In the genomic region with DNA sequence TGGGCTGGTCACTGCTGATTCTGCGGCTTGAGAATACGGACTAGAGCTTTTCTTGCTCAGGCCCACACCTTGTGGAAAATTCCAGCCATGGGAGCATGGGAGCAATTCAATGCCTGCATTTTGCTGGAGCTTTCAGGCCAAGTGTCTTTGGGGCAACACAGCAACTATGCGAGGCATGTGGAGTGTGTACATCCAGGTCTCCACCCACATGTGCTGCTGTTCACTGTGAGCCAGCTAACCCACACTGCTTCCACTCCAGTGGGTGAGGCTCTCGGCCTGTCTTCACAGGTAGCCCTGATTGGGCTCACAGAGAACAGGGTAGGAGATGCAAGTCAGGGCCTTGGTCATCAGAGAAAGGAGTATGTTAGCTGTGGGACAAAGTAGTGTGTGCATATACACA, we compare ENCODE assay signal across 23 mouse cellular contexts. TPM values are rescaled to one million over a fixed set of nuclear protein-coding genes. Genes with fewer than 3 reads are reported as not detected.
"Had no signal": no experiment of that assay in that cellular context is flagged by ENCODE, and none has a peak within 500 bp of the region (broad histone marks: within the 10 kb centered on the region; RNA-seq: fewer than 3 reads in every experiment).

No protein-coding gene starts in this region.

- H3K27me3 ChIP-seq: midbrain, embryonic 15.5 days; neural tube, embryonic 12.5 days; neural tube, embryonic 15.5 days had no signal

- DNase-seq: kidney, adult 11 months; kidney, adult 8-10 months; kidney, postnatal 10 days; kidney, postnatal 36 days; left cerebral cortex, postnatal 4 days; liver, postnatal 0 days; retina, postnatal 1 day; right cerebral cortex, postnatal 25 days; spleen, adult 18-20 months; thymus, adult 18-20 months; thymus, postnatal 36 days had no signal

- H3K4me3 ChIP-seq: intestine, embryonic 15.5 days; kidney, embryonic 15.5 days; limb, embryonic 12.5 days; limb, embryonic 15.5 days; megakaryocyte, embryonic 14.5 days; midbrain, embryonic 15.5 days; neural tube, embryonic 12.5 days; neural tube, embryonic 15.5 days had no signal

- ATAC-seq: intestine, embryonic 15.5 days; liver, postnatal 0 days; midbrain, embryonic 15.5 days had no signal

- H3K36me3 ChIP-seq: intestine, embryonic 15.5 days; kidney, embryonic 15.5 days; limb, embryonic 12.5 days; limb, embryonic 15.5 days; midbrain, embryonic 15.5 days; neural tube, embryonic 12.5 days; neural tube, embryonic 15.5 days had no signal

- H3K9ac ChIP-seq: intestine, embryonic 15.5 days; kidney, embryonic 15.5 days; limb, embryonic 12.5 days; limb, embryonic 15.5 days; liver, embryonic 14.5 days; liver, postnatal 0 days; midbrain, embryonic 15.5 days; neural tube, embryonic 12.5 days; neural tube, embryonic 15.5 days had no signal

- H3K4me1 ChIP-seq: intestine, embryonic 15.5 days; limb, embryonic 12.5 days; limb, embryonic 15.5 days; neural tube, embryonic 12.5 days had no signal

- H3K9me3 ChIP-seq: intestine, embryonic 15.5 days; kidney, embryonic 15.5 days; limb, embryonic 12.5 days; limb, embryonic 15.5 days; megakaryocyte, embryonic 14.5 days; midbrain, embryonic 15.5 days; neural tube, embryonic 12.5 days; neural tube, embryonic 15.5 days had no signal

- H3K27ac ChIP-seq: intestine, embryonic 15.5 days; kidney, embryonic 15.5 days; limb, embryonic 12.5 days; limb, embryonic 15.5 days; liver, embryonic 14.5 days; macrophage; midbrain, embryonic 15.5 days; neural tube, embryonic 12.5 days; neural tube, embryonic 15.5 days had no signal

- H3K4me2 ChIP-seq: intestine, embryonic 15.5 days; kidney, embryonic 15.5 days; limb, embryonic 12.5 days; limb, embryonic 15.5 days; liver, embryonic 11.5 days; midbrain, embryonic 11.5 days; midbrain, embryonic 15.5 days; neural tube, embryonic 12.5 days; neural tube, embryonic 15.5 days had no signal

RNA-seq across cellular contexts. Expression of gene Syndig1l, which starts 9.2 kb away (rescaled TPM):
- polyA plus RNA-seq: limb, embryonic 12.5 days; limb, embryonic 15.5 days; liver, postnatal 0 days had no signal
